Mouse (Mus musculus) kidney, embryonic 16.5 days (tissue): ENCODE measurements at regions not wholly inside any gene's neighbourhood (a gene's known extent, or its start where the extent isn't known, plus 50 kb on each side); places are given as distances from the start of the nearest gene placed in this dataset.

ENCODE experiments used
- ATAC-seq: fragments of 200-750 bp; cut with Nextera tagmentation; 2 replicates; pipeline ENCODE4 v1.8.0; 2017; ENCODE audit warnings: moderate TSS enrichment; ENCODE audit not compliant: low FRiP score, low TSS enrichment
- H3K27ac ChIP-seq: fragments of 300-500 bp; sonication (generic); 2 replicates; pipeline ENCODE4 v1.5.1; 2014; ENCODE audit warnings: low read length
- H3K27me3 ChIP-seq: fragments of 300-500 bp; sonication (generic); 2 replicates; pipeline ENCODE4 v1.6.1; 2014; ENCODE audit warnings: low read length, control low read depth, mixed read lengths; ENCODE audit not compliant: insufficient read depth
- H3K36me3 ChIP-seq: fragments of 300-500 bp; sonication (generic); 2 replicates; pipeline ENCODE4 v1.6.1; 2014; ENCODE audit warnings: low read length, control low read depth, mixed read lengths; ENCODE audit not compliant: insufficient read depth
- H3K4me1 ChIP-seq: fragments of 300-500 bp; sonication (generic); 2 replicates; pipeline ENCODE4 v1.6.1; 2014; ENCODE audit warnings: low read length, control low read depth, mixed read lengths; ENCODE audit not compliant: insufficient read depth
- H3K4me2 ChIP-seq: fragments of 300-500 bp; sonication (generic); replicated peaks from 2 replicates; pipeline ENCODE4 v1.6.1; 2014; ENCODE audit warnings: low read depth, low read length
- H3K4me3 ChIP-seq: fragments of 300-500 bp; sonication (generic); 2 replicates; pipeline ENCODE4 v1.5.1; 2014; ENCODE audit warnings: mild to moderate bottlenecking, low read length
- H3K9ac ChIP-seq: fragments of 300-500 bp; sonication (generic); replicated peaks from 2 replicates; pipeline ENCODE4 v1.6.1; 2014; ENCODE audit warnings: low read length
- H3K9me3 ChIP-seq: fragments of 300-500 bp; sonication (generic); 2 replicates; pipeline ENCODE4 v1.6.1; 2016; ENCODE audit warnings: low read length, control low read depth
- WGBS: fragments of 180-500 bp; shearing (Covaris S2); extraction: QIAGEN DNeasy Blood & Tissue Kit; methylation state at CpG from one replicate; pipeline ENCODE4 v1.1.7; 2014; 5-methylcytosine and 5-hydroxymethylcytosine counted together

- H3K4me1 ChIP-seq: no peaks in the 10 kb centered on the region
- no peaks in the 10 kb centered on the region for H3K9me3 ChIP-seq
- H3K4me3 ChIP-seq: no peak overlapping the region
- H3K4me2 ChIP-seq: no peak overlapping the region
- no peak overlapping the region for H3K9ac ChIP-seq
- ATAC-seq: no peak
- H3K36me3 ChIP-seq: no peaks in the 10 kb centered on the region
- no peak overlapping the region for H3K27ac ChIP-seq
- H3K27me3 ChIP-seq: no peaks in the 10 kb centered on the region
- WGBS: 92% methylated on average over 4 of the region's 4 CpGs
Measured at GRCm38 (mm10) chr3:18295921-18296320, 347.7 kb downstream of the Cypt12 start.

- no peak for ATAC-seq
- H3K9ac ChIP-seq: no peak overlapping the region
- H3K36me3 ChIP-seq: no peaks in the 10 kb centered on the region
- no peaks in the 10 kb centered on the region for H3K9me3 ChIP-seq
- H3K4me1 ChIP-seq: no peaks in the 10 kb centered on the region
- WGBS: 70% methylated on average over 3 of the region's 3 CpGs
- no peaks in the 10 kb centered on the region for H3K27me3 ChIP-seq
- no peak overlapping the region for H3K27ac ChIP-seq
- no peak overlapping the region for H3K4me3 ChIP-seq
- no peak overlapping the region for H3K4me2 ChIP-seq
Measured at GRCm38 (mm10) chr3:18298699-18299098, 350.5 kb downstream of the Cypt12 start.

- Histone ChIP-seq H3K9ac (no peak overlapping the region), H3K4me1 (no peaks in the 10 kb centered on the region), H3K36me3 (no peaks in the 10 kb centered on the region), H3K4me2 (no peak overlapping the region), H3K27me3 (no peaks in the 10 kb centered on the region), H3K9me3 (no peaks in the 10 kb centered on the region), H3K27ac (no peak overlapping the region), H3K4me3 (no peak overlapping the region)
- WGBS: 54% methylated on average over 2 of the region's 2 CpGs
- ATAC-seq: no peak
Measured at GRCm38 (mm10) chr3:18299502-18299901, 351.3 kb downstream of the Cypt12 start.

GRCm38 (mm10) chr3:18319433-18319832 lies 371.2 kb downstream of the Cypt12 start:
- Histone ChIP-seq H3K4me2 (no peak overlapping the region), H3K27me3 (no peaks in the 10 kb centered on the region), H3K4me3 (no peak overlapping the region), H3K4me1 (no peaks in the 10 kb centered on the region), H3K9ac (no peak overlapping the region), H3K27ac (no peak overlapping the region), H3K36me3 (no peaks in the 10 kb centered on the region), H3K9me3 (no peaks in the 10 kb centered on the region)
- WGBS: 84% methylated on average over 2 of the region's 2 CpGs
- ATAC-seq: no peak

GRCm38 (mm10) chr3:18333182-18333581 lies 385.0 kb downstream of the Cypt12 start:
- ATAC-seq: no peak
- H3K36me3 ChIP-seq: no peaks in the 10 kb centered on the region
- no peak overlapping the region for H3K4me3 ChIP-seq
- no peaks in the 10 kb centered on the region for H3K27me3 ChIP-seq
- H3K4me1 ChIP-seq: no peaks in the 10 kb centered on the region
- H3K9ac ChIP-seq: no peak overlapping the region
- no peak overlapping the region for H3K4me2 ChIP-seq
- no peak overlapping the region for H3K27ac ChIP-seq
- no peaks in the 10 kb centered on the region for H3K9me3 ChIP-seq

- Histone ChIP-seq H3K4me2 (no peak overlapping the region), H3K27me3 (no peaks in the 10 kb centered on the region), H3K9me3 (no peaks in the 10 kb centered on the region), H3K27ac (no peak overlapping the region), H3K9ac (no peak overlapping the region), H3K4me3 (no peak overlapping the region), H3K36me3 (no peaks in the 10 kb centered on the region), H3K4me1 (no peaks in the 10 kb centered on the region)
- no peak for ATAC-seq
- WGBS: 78% methylated on average over 1 of the region's 1 CpGs
Measured at GRCm38 (mm10) chr3:18339189-18339588, 391.0 kb downstream of the Cypt12 start.

- no peaks in the 10 kb centered on the region for H3K27me3 ChIP-seq
- no peak for ATAC-seq
- no peaks in the 10 kb centered on the region for H3K9me3 ChIP-seq
- WGBS: 79% methylated on average over 8 of the region's 8 CpGs
- H3K4me2 ChIP-seq: no peak overlapping the region
- no peak overlapping the region for H3K27ac ChIP-seq
- no peaks in the 10 kb centered on the region for H3K4me1 ChIP-seq
- no peaks in the 10 kb centered on the region for H3K36me3 ChIP-seq
- H3K9ac ChIP-seq: no peak overlapping the region
- no peak overlapping the region for H3K4me3 ChIP-seq
Measured at GRCm38 (mm10) chr3:18341757-18342156, 393.5 kb downstream of the Cypt12 start.

GRCm38 (mm10) chr3:18378014-18379005 lies 430.1 kb downstream of the Cypt12 start:
- H3K27me3 ChIP-seq: no peaks in the 10 kb centered on the region

GRCm38 (mm10) chr3:18421886-18422575 lies 473.8 kb downstream of the Cypt12 start:
- H3K27me3 ChIP-seq: no peaks in the 10 kb centered on the region
- 75% methylated on average over 4 of the region's 4 CpGs for WGBS
- H3K9ac ChIP-seq: no peak overlapping the region
- H3K27ac ChIP-seq: no peak overlapping the region
- H3K4me2 ChIP-seq: no peak overlapping the region
- no peaks in the 10 kb centered on the region for H3K9me3 ChIP-seq
- H3K4me1 ChIP-seq: no peaks in the 10 kb centered on the region
- no peaks in the 10 kb centered on the region for H3K36me3 ChIP-seq
- H3K4me3 ChIP-seq: no peak overlapping the region
- no peak for ATAC-seq

More at GRCm38 (mm10) chr3:18378014-18379005, 430.1 kb downstream of the Cypt12 start:
- Histone ChIP-seq H3K9ac (no peak overlapping the region), H3K4me1 (no peaks in the 10 kb centered on the region), H3K4me2 (no peak overlapping the region), H3K36me3 (no peaks in the 10 kb centered on the region), H3K9me3 (no peaks in the 10 kb centered on the region), H3K27ac (no peak overlapping the region), H3K4me3 (no peak overlapping the region)
- no peak for ATAC-seq
- WGBS: 76% methylated on average over 8 of the region's 8 CpGs

GRCm38 (mm10) chr3:18428908-18429307 lies 480.7 kb downstream of the Cypt12 start:
- no peaks in the 10 kb centered on the region for H3K36me3 ChIP-seq
- ATAC-seq: no peak
- no peak overlapping the region for H3K4me2 ChIP-seq
- no peak overlapping the region for H3K9ac ChIP-seq
- WGBS: 98% methylated on average over 1 of the region's 1 CpGs
- H3K27ac ChIP-seq: no peak overlapping the region
- no peaks in the 10 kb centered on the region for H3K9me3 ChIP-seq
- H3K27me3 ChIP-seq: no peaks in the 10 kb centered on the region
- no peak overlapping the region for H3K4me3 ChIP-seq
- H3K4me1 ChIP-seq: no peaks in the 10 kb centered on the region
